Mouse (Mus musculus): ENCODE data around the gene Myo1a.
"Not testable (repeated sequence)": the region's sequence is repeated elsewhere in the genome, so short reads cannot be mapped to it uniquely, and the experiment has no call there.

Myo1a gene

DNA sequence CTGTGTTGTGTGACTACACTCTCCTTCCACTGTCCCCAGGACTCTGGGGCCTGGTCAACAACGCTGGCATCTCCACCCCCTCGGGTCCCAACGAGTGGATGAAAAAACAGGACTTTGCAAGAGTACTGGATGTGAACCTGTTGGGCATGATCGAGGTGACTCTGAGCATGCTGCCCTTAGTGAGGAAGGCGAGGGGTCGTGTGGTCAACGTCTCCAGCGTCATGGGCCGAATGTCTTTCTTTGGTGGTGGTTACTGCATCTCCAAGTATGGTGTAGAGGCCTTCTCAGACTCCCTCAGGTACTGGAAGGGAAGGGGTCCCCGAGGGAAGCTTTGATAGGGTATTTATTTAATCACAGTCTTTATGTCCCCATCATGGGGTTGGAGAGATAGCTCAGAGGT, 58.0 kb downstream of the Myo1a start:
- not testable (repeated sequence) for DNase-seq (ENCODE audit: low read depth)

DNA sequence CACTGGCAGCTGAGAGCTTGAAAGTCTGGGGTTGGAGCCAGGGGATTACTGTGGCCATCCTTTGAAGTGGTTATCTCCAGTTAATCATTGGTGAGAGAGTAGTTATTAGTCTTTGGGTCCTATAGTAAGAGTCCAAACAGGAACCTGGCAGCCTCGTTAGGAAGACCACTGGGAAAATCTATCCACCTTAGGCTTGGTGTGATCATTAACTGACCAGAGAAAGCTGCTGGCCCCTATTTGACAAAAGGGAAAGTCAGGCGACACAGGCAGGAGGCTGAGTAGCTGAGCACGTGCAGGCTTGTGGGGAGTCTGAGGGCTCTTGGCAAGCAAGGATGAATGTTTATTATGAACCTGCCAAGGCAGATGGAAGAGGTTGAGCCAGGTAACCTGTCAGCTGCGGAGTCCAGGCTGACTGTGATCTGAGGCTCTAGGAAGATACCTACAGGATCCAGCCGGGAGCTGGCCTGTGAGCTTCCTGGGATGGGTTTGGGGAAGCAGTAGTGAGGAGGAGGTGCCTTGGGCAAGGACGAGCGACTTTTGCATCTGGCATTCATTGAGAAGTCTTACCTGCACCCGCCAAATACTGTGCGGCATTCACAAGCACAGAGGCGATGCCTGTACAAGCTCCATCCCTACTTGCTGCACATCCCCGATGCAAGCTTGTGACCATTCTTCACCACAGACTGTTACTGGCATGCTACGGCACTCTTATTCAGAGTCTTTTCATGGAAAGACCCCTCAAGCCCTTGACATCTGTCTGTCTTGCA, 59.1 kb downstream of the Myo1a start:
- no peak for DNase-seq (ENCODE audit: low read depth)

DNA sequence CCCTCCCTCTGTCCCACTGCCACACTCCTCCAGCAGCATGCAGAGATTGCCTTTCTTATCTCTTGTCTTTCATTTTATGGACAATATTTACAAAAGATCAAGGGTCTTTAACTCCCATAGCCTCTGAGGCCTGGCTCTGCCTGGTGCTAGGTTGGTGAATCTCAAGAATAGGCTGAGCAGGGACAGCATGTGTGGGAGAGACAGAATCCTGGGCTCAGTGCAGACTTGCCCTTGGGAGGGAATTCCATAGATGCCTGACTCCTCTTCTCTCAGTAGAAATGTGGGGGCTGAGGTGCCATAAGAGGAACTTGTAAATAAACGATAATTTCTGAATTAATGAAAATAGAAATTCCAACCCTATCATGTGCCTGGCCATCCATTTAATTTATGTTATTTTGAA, 61.6 kb downstream of the Myo1a start:
- DNase-seq (ENCODE audit: low read depth): no peak
